Mouse (Mus musculus): Measurements from ENCODE around the gene Eno4. TPM values are rescaled to one million over a fixed set of nuclear protein-coding genes. Genes with fewer than 3 reads are reported as not detected.

Gene Eno4
- polyA plus RNA-seq, 1 experiment from 2014 or later, result 0.06 TPM

- H3K27me3 ChIP-seq (ENCODE audit: control insufficient read depth, insufficient read depth, low read length), result no peaks in the 10 kb centered on the region
- no peak overlapping the region for H3K9ac ChIP-seq (ENCODE audit: low read length)
- TF ChIP-seq CTCF (IDR thresholded peaks at IDR 0.05; ENCODE audit: low read depth) (no peak), EP300 (optimal IDR thresholded peaks at IDR 0.05) (no peak)
- H3K4me2 ChIP-seq (replicated peaks; ENCODE audit: low read depth), result no peak overlapping the region
- no peak for DNase-seq (ENCODE audit: low spot score)
- no peaks in the 10 kb centered on the region for H3K9me3 ChIP-seq (ENCODE audit: control insufficient read depth, low read length)
- no peaks in the 10 kb centered on the region for H3K4me1 ChIP-seq (replicated peaks; ENCODE audit: control insufficient read depth, insufficient read depth)
- WGBS, result 54% methylated on average over 11 of the region's 11 CpGs
- ATAC-seq (ENCODE audit: low FRiP score, low TSS enrichment), result peak; percentile 32; the same call in 1 of the 2 replicates
- no peak overlapping the region for H3K4me3 ChIP-seq (ENCODE audit: low read depth, low read length)
- H3K27ac ChIP-seq (replicated peaks), result no peak overlapping the region
- no peaks in the 10 kb centered on the region for H3K36me3 ChIP-seq (ENCODE audit: control insufficient read depth, insufficient read depth, low read length)
Measured at GRCm38 (mm10) chr19:58978401-58979171, 35.4 kb downstream of the Eno4 start.

GRCm38 (mm10) chr19:58979436-58980055, 36.3 kb downstream of the Eno4 start:
- ATAC-seq (ENCODE audit: low FRiP score, low TSS enrichment) (no peak), DNase-seq (ENCODE audit: low spot score) (peak; percentile 27)
- H3K4me1 ChIP-seq (replicated peaks; ENCODE audit: control insufficient read depth, insufficient read depth), result no peaks in the 10 kb centered on the region
- H3K9me3 ChIP-seq (ENCODE audit: control insufficient read depth, low read length), result no peaks in the 10 kb centered on the region
- H3K4me2 ChIP-seq (replicated peaks; ENCODE audit: low read depth), result peak overlapping the region; percentile 31; the same call in 1 of the 2 replicates
- no peaks in the 10 kb centered on the region for H3K36me3 ChIP-seq (ENCODE audit: control insufficient read depth, insufficient read depth, low read length)
- H3K27me3 ChIP-seq (ENCODE audit: control insufficient read depth, insufficient read depth, low read length), result no peaks in the 10 kb centered on the region
- TF ChIP-seq EP300 (optimal IDR thresholded peaks at IDR 0.05) (no peak), CTCF (IDR thresholded peaks at IDR 0.05; ENCODE audit: low read depth) (no peak)
- H3K4me3 ChIP-seq (ENCODE audit: low read depth, low read length), result peak overlapping the region; percentile 23; the same call in 1 of the 2 replicates
- 38% methylated on average over 13 of the region's 13 CpGs for WGBS
- no peak overlapping the region for H3K9ac ChIP-seq (ENCODE audit: low read length)
- no peak overlapping the region for H3K27ac ChIP-seq (replicated peaks)

GRCm38 (mm10) chr19:58980056-58980440, 36.8 kb downstream of the Eno4 start:
- no peak for DNase-seq (ENCODE audit: low spot score)
- no peaks in the 10 kb centered on the region for H3K9me3 ChIP-seq (ENCODE audit: control insufficient read depth, low read length)
- WGBS, result 50% methylated on average over 5 of the region's 5 CpGs
- no peaks in the 10 kb centered on the region for H3K36me3 ChIP-seq (ENCODE audit: control insufficient read depth, insufficient read depth, low read length)
- no peaks in the 10 kb centered on the region for H3K27me3 ChIP-seq (ENCODE audit: control insufficient read depth, insufficient read depth, low read length)
- no peak overlapping the region for H3K9ac ChIP-seq (ENCODE audit: low read length)
- ATAC-seq (ENCODE audit: low FRiP score, low TSS enrichment), result no peak
- H3K4me2 ChIP-seq (replicated peaks; ENCODE audit: low read depth), result peak overlapping the region; percentile 31; the same call in 1 of the 2 replicates
- H3K4me3 ChIP-seq (ENCODE audit: low read depth, low read length), result peak overlapping the region; percentile 23; the same call in 1 of the 2 replicates
- no peak for TF ChIP-seq CTCF (IDR thresholded peaks at IDR 0.05; ENCODE audit: low read depth)
- no peak for TF ChIP-seq EP300 (optimal IDR thresholded peaks at IDR 0.05)
- H3K4me1 ChIP-seq (replicated peaks; ENCODE audit: control insufficient read depth, insufficient read depth), result no peaks in the 10 kb centered on the region
- no peak overlapping the region for H3K27ac ChIP-seq (replicated peaks)

GRCm38 (mm10) chr19:58981571-58981970, 38.3 kb downstream of the Eno4 start:
- no peak overlapping the region for H3K4me3 ChIP-seq (ENCODE audit: low read depth, low read length)
- no peaks in the 10 kb centered on the region for H3K27me3 ChIP-seq (ENCODE audit: control insufficient read depth, insufficient read depth, low read length)
- DNase-seq (ENCODE audit: low spot score), result no peak
- no peaks in the 10 kb centered on the region for H3K9me3 ChIP-seq (ENCODE audit: control insufficient read depth, low read length)
- no peaks in the 10 kb centered on the region for H3K36me3 ChIP-seq (ENCODE audit: control insufficient read depth, insufficient read depth, low read length)
- no peak for ATAC-seq (ENCODE audit: low FRiP score, low TSS enrichment)
- no peaks in the 10 kb centered on the region for H3K4me1 ChIP-seq (replicated peaks; ENCODE audit: control insufficient read depth, insufficient read depth)
- TF ChIP-seq CTCF (IDR thresholded peaks at IDR 0.05; ENCODE audit: low read depth), result no peak
- TF ChIP-seq EP300 (optimal IDR thresholded peaks at IDR 0.05), result no peak
- WGBS, result 39% methylated on average over 9 of the region's 9 CpGs
- H3K27ac ChIP-seq (replicated peaks), result no peak overlapping the region
- no peak overlapping the region for H3K4me2 ChIP-seq (replicated peaks; ENCODE audit: low read depth)
- H3K9ac ChIP-seq (ENCODE audit: low read length), result no peak overlapping the region

- WGBS, result 87% methylated on average over 6 of the region's 6 CpGs
- no peaks in the 10 kb centered on the region for H3K4me1 ChIP-seq (replicated peaks; ENCODE audit: control insufficient read depth, insufficient read depth)
- no peaks in the 10 kb centered on the region for H3K9me3 ChIP-seq (ENCODE audit: control insufficient read depth, low read length)
- DNase-seq (ENCODE audit: low spot score) (no peak), ATAC-seq (ENCODE audit: low FRiP score, low TSS enrichment) (no peak)
- H3K27ac ChIP-seq (replicated peaks), result no peak overlapping the region
- no peaks in the 10 kb centered on the region for H3K36me3 ChIP-seq (ENCODE audit: control insufficient read depth, insufficient read depth, low read length)
- H3K27me3 ChIP-seq (ENCODE audit: control insufficient read depth, insufficient read depth, low read length), result no peaks in the 10 kb centered on the region
- TF ChIP-seq CTCF (IDR thresholded peaks at IDR 0.05; ENCODE audit: low read depth), result no peak
- TF ChIP-seq EP300 (optimal IDR thresholded peaks at IDR 0.05), result no peak
- H3K9ac ChIP-seq (ENCODE audit: low read length), result no peak overlapping the region
- no peak overlapping the region for H3K4me2 ChIP-seq (replicated peaks; ENCODE audit: low read depth)
- H3K4me3 ChIP-seq (ENCODE audit: low read depth, low read length), result no peak overlapping the region
Measured at GRCm38 (mm10) chr19:59002827-59003226, 59.6 kb downstream of the Eno4 start.

Measured in stomach, postnatal 0 days (tissue).